Mouse (Mus musculus): ENCODE measurements around the gene Npw. TPM values are rescaled to one million over a fixed set of nuclear protein-coding genes. Genes with fewer than 3 reads are reported as not detected.
"Not testable (repeated sequence)": the region's sequence is repeated elsewhere in the genome, so short reads cannot be mapped to it uniquely, and the experiment has no call there.

Gene Npw
- total RNA-seq, 1 experiment from 2014 or later = not detected

GRCm38 (mm10) chr17:24677500-24678080, 19.3 kb upstream of the Npw start:
- ATAC-seq (replicated peaks in 1 of 2; ENCODE audit: insufficient read depth in 1 of 2, low FRiP score in 2 of 2, low TSS enrichment in 1 of 2, low read depth in 1 of 2, poor library complexity in 2 of 2, severe bottlenecking in 2 of 2) = no peak

GRCm38 (mm10) chr17:24676877-24677276, 18.6 kb upstream of the Npw start:
- no peak for ATAC-seq (replicated peaks in 1 of 2; ENCODE audit: insufficient read depth in 1 of 2, low FRiP score in 2 of 2, low TSS enrichment in 1 of 2, low read depth in 1 of 2, poor library complexity in 2 of 2, severe bottlenecking in 2 of 2)

GRCm38 (mm10) chr17:24676187-24676586, 17.9 kb upstream of the Npw start:
- ATAC-seq (replicated peaks in 1 of 2; ENCODE audit: insufficient read depth in 1 of 2, low FRiP score in 2 of 2, low TSS enrichment in 1 of 2, low read depth in 1 of 2, poor library complexity in 2 of 2, severe bottlenecking in 2 of 2) = peak; percentile 46 to 78; a peak in 3 of 4 replicates

- ATAC-seq (replicated peaks in 1 of 2; ENCODE audit: insufficient read depth in 1 of 2, low FRiP score in 2 of 2, low TSS enrichment in 1 of 2, low read depth in 1 of 2, poor library complexity in 2 of 2, severe bottlenecking in 2 of 2) = 0 out of 4 replicates have a peak, but pooled peaks have one; percentile 14 to 25
Measured at GRCm38 (mm10) chr17:24674277-24674676, 16.0 kb upstream of the Npw start.

- ATAC-seq (replicated peaks in 1 of 2; ENCODE audit: insufficient read depth in 1 of 2, low FRiP score in 2 of 2, low TSS enrichment in 1 of 2, low read depth in 1 of 2, poor library complexity in 2 of 2, severe bottlenecking in 2 of 2) = no peak
Measured at GRCm38 (mm10) chr17:24672141-24672540, 13.9 kb upstream of the Npw start.

- no peak for ATAC-seq (replicated peaks in 1 of 2; ENCODE audit: insufficient read depth in 1 of 2, low FRiP score in 2 of 2, low TSS enrichment in 1 of 2, low read depth in 1 of 2, poor library complexity in 2 of 2, severe bottlenecking in 2 of 2)
Measured at GRCm38 (mm10) chr17:24671346-24671745, 13.1 kb upstream of the Npw start.

GRCm38 (mm10) chr17:24670246-24670844, 12.1 kb upstream of the Npw start:
- no peak for ATAC-seq (replicated peaks in 1 of 2; ENCODE audit: insufficient read depth in 1 of 2, low FRiP score in 2 of 2, low TSS enrichment in 1 of 2, low read depth in 1 of 2, poor library complexity in 2 of 2, severe bottlenecking in 2 of 2)

- peak; percentile 94 to 96 for ATAC-seq (replicated peaks in 1 of 2; ENCODE audit: insufficient read depth in 1 of 2, low FRiP score in 2 of 2, low TSS enrichment in 1 of 2, low read depth in 1 of 2, poor library complexity in 2 of 2, severe bottlenecking in 2 of 2)
Measured at GRCm38 (mm10) chr17:24669545-24670245, 11.4 kb upstream of the Npw start, which contains the start of gene Zfp598. Gene Zfp598, plus strand, starts transcription at chr17:24669687.

- not testable (repeated sequence) for ATAC-seq (replicated peaks in 1 of 2; ENCODE audit: insufficient read depth in 1 of 2, low FRiP score in 2 of 2, low TSS enrichment in 1 of 2, low read depth in 1 of 2, poor library complexity in 2 of 2, severe bottlenecking in 2 of 2)
Measured at GRCm38 (mm10) chr17:24669214-24669544, 10.9 kb upstream of the Npw start.

- peak; percentile 38 to 61; a peak in 3 of 4 replicates for ATAC-seq (replicated peaks in 1 of 2; ENCODE audit: insufficient read depth in 1 of 2, low FRiP score in 2 of 2, low TSS enrichment in 1 of 2, low read depth in 1 of 2, poor library complexity in 2 of 2, severe bottlenecking in 2 of 2)
Measured at GRCm38 (mm10) chr17:24667416-24667815, 9.2 kb upstream of the Npw start.

GRCm38 (mm10) chr17:24667011-24667410, 8.8 kb upstream of the Npw start:
- ATAC-seq (replicated peaks in 1 of 2; ENCODE audit: insufficient read depth in 1 of 2, low FRiP score in 2 of 2, low TSS enrichment in 1 of 2, low read depth in 1 of 2, poor library complexity in 2 of 2, severe bottlenecking in 2 of 2) = not testable (repeated sequence)

GRCm38 (mm10) chr17:24654969-24655368, 3.3 kb downstream of the Npw start:
- ATAC-seq (replicated peaks in 1 of 2; ENCODE audit: insufficient read depth in 1 of 2, low FRiP score in 2 of 2, low TSS enrichment in 1 of 2, low read depth in 1 of 2, poor library complexity in 2 of 2, severe bottlenecking in 2 of 2) = no peak

GRCm38 (mm10) chr17:24653967-24654710, 4.1 kb downstream of the Npw start:
- ATAC-seq (replicated peaks in 1 of 2; ENCODE audit: insufficient read depth in 1 of 2, low FRiP score in 2 of 2, low TSS enrichment in 1 of 2, low read depth in 1 of 2, poor library complexity in 2 of 2, severe bottlenecking in 2 of 2) = peak; percentile 78 to 81

GRCm38 (mm10) chr17:24651835-24652234, 6.4 kb downstream of the Npw start:
- no peak for ATAC-seq (replicated peaks in 1 of 2; ENCODE audit: insufficient read depth in 1 of 2, low FRiP score in 2 of 2, low TSS enrichment in 1 of 2, low read depth in 1 of 2, poor library complexity in 2 of 2, severe bottlenecking in 2 of 2)

- ATAC-seq (replicated peaks in 1 of 2; ENCODE audit: insufficient read depth in 1 of 2, low FRiP score in 2 of 2, low TSS enrichment in 1 of 2, low read depth in 1 of 2, poor library complexity in 2 of 2, severe bottlenecking in 2 of 2) = no peak
Measured at GRCm38 (mm10) chr17:24650766-24651165, 7.5 kb downstream of the Npw start.

- ATAC-seq (replicated peaks in 1 of 2; ENCODE audit: insufficient read depth in 1 of 2, low FRiP score in 2 of 2, low TSS enrichment in 1 of 2, low read depth in 1 of 2, poor library complexity in 2 of 2, severe bottlenecking in 2 of 2) = no peak
Measured at GRCm38 (mm10) chr17:24650070-24650616, 8.1 kb downstream of the Npw start, which contains the start of gene Slc9a3r2. Gene Slc9a3r2, minus strand, starts transcription at chr17:24650327.

GRCm38 (mm10) chr17:24649581-24650069, 8.6 kb downstream of the Npw start:
- ATAC-seq (replicated peaks in 1 of 2; ENCODE audit: insufficient read depth in 1 of 2, low FRiP score in 2 of 2, low TSS enrichment in 1 of 2, low read depth in 1 of 2, poor library complexity in 2 of 2, severe bottlenecking in 2 of 2) = 0 out of 4 replicates have a peak, but pooled peaks of 1 of the 2 experiments have one; percentile 23

Data from hematopoietic stem cell, adult 5-6 weeks (primary cell).